Mouse (Mus musculus) erythroblast, embryonic 14.5 days (primary cell): Measurements from ENCODE around the gene Thap2.

ENCODE experiments used
- GATA1 ChIP-seq: IDR thresholded peaks from 2 replicates; pipeline ENCODE4 v1.6.1; 2012; ENCODE audit warnings: low read length, inconsistent platforms, mixed read lengths
- TAL1 ChIP-seq: IDR thresholded peaks from 3 replicates; pipeline ENCODE4 v1.6.1; 2012; ENCODE audit warnings: low read length, inconsistent platforms, mixed read lengths

DNA sequence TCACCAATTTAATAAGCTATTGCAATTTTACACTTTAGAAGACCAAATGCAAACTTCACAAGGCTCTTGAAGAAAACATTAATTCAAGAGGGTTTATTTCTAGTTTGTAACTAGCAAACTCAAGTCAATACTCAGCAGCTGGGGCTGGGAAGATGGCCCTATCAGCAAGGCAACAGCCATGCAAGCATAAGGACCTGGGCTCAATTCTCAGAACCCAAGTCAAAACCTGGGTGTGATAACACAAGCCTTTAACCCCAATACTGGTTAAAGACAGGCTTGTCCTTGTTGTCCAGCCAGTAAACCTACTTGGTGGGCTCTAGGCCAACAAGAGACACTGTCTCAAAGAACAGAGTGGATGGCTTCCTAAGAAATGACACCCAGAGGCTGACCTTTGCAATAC lies 37.8 kb downstream of the Thap2 start:
- TF ChIP-seq TAL1 (no peak), GATA1 (no peak)
